Mouse (Mus musculus): ENCODE data around the gene Malrd1. TPM values are rescaled to one million over a fixed set of nuclear protein-coding genes. Genes with fewer than 3 reads are reported as not detected.

The Malrd1 gene
- 0.12 and 0.22 TPM in 2 replicates for polyA plus RNA-seq (2012; rRNA removed)

GRCm38 (mm10) chr2:15526241-15526924, at the start of gene Malrd1:
Gene Malrd1 (plus strand): TSS chr2:15526479.
- no peaks in the 10 kb centered on the region for H3K4me1 ChIP-seq (ENCODE audit: control insufficient read depth, insufficient read depth, low read length)
- no peaks in the 10 kb centered on the region for H3K36me3 ChIP-seq (ENCODE audit: control insufficient read depth, insufficient read depth, low read length)
- H3K27me3 ChIP-seq (ENCODE audit: control insufficient read depth, insufficient read depth, low read length): no peaks in the 10 kb centered on the region
- no peak within 1 kb of the TSS for H3K4me3 ChIP-seq (ENCODE audit: control insufficient read depth, low read depth, low read length)
- no peak within 1 kb of the TSS for H3K27ac ChIP-seq (ENCODE audit: control insufficient read depth, insufficient read depth, low read depth, low read length)
- TF ChIP-seq POLR2A (IDR thresholded peaks at IDR 0.05; ENCODE audit: control insufficient read depth, low read depth, low read length): no peak
- TF ChIP-seq CTCF (IDR thresholded peaks at IDR 0.05; ENCODE audit: control insufficient read depth, insufficient read depth, insufficient replicate concordance, low read depth, low read length): no peak

- H3K27me3 ChIP-seq (ENCODE audit: control insufficient read depth, insufficient read depth, low read length): no peaks in the 10 kb centered on the region
- H3K36me3 ChIP-seq (ENCODE audit: control insufficient read depth, insufficient read depth, low read length): no peaks in the 10 kb centered on the region
- no peak for TF ChIP-seq CTCF (IDR thresholded peaks at IDR 0.05; ENCODE audit: control insufficient read depth, insufficient read depth, insufficient replicate concordance, low read depth, low read length)
- no peak for TF ChIP-seq POLR2A (IDR thresholded peaks at IDR 0.05; ENCODE audit: control insufficient read depth, low read depth, low read length)
- no peak overlapping the region for H3K27ac ChIP-seq (ENCODE audit: control insufficient read depth, insufficient read depth, low read depth, low read length)
- H3K4me3 ChIP-seq (ENCODE audit: control insufficient read depth, low read depth, low read length): no peak overlapping the region
- H3K4me1 ChIP-seq (ENCODE audit: control insufficient read depth, insufficient read depth, low read length): no peaks in the 10 kb centered on the region
These were observed 12.4 kb downstream of the Malrd1 start for GRCm38 (mm10) chr2:15538643-15539042.

GRCm38 (mm10) chr2:15613327-15613948, 87.2 kb downstream of the Malrd1 start:
- Histone ChIP-seq H3K27me3 (ENCODE audit: control insufficient read depth, insufficient read depth, low read length) (no peaks in the 10 kb centered on the region), H3K36me3 (ENCODE audit: control insufficient read depth, insufficient read depth, low read length) (no peaks in the 10 kb centered on the region), H3K27ac (ENCODE audit: control insufficient read depth, insufficient read depth, low read depth, low read length) (no peak overlapping the region), H3K4me3 (ENCODE audit: control insufficient read depth, low read depth, low read length) (no peak overlapping the region), H3K4me1 (ENCODE audit: control insufficient read depth, insufficient read depth, low read length) (no peaks in the 10 kb centered on the region)
- TF ChIP-seq POLR2A (IDR thresholded peaks at IDR 0.05; ENCODE audit: control insufficient read depth, low read depth, low read length) (no peak), CTCF (IDR thresholded peaks at IDR 0.05; ENCODE audit: control insufficient read depth, insufficient read depth, insufficient replicate concordance, low read depth, low read length) (no peak)

- no peaks in the 10 kb centered on the region for H3K27me3 ChIP-seq (ENCODE audit: control insufficient read depth, insufficient read depth, low read length)
- H3K4me3 ChIP-seq (ENCODE audit: control insufficient read depth, low read depth, low read length): no peak overlapping the region
- no peak for TF ChIP-seq CTCF (IDR thresholded peaks at IDR 0.05; ENCODE audit: control insufficient read depth, insufficient read depth, insufficient replicate concordance, low read depth, low read length)
- no peak for TF ChIP-seq POLR2A (IDR thresholded peaks at IDR 0.05; ENCODE audit: control insufficient read depth, low read depth, low read length)
These were observed 87.7 kb downstream of the Malrd1 start for GRCm38 (mm10) chr2:15614026-15614425.

GRCm38 (mm10) chr2:15635761-15636160, 109.5 kb downstream of the Malrd1 start:
- TF ChIP-seq POLR2A (IDR thresholded peaks at IDR 0.05; ENCODE audit: control insufficient read depth, low read depth, low read length): no peak
- TF ChIP-seq CTCF (IDR thresholded peaks at IDR 0.05; ENCODE audit: control insufficient read depth, insufficient read depth, insufficient replicate concordance, low read depth, low read length): no peak
- H3K4me1 ChIP-seq (ENCODE audit: control insufficient read depth, insufficient read depth, low read length): no peaks in the 10 kb centered on the region
- H3K27ac ChIP-seq (ENCODE audit: control insufficient read depth, insufficient read depth, low read depth, low read length): no peak overlapping the region
- no peaks in the 10 kb centered on the region for H3K36me3 ChIP-seq (ENCODE audit: control insufficient read depth, insufficient read depth, low read length)
- H3K27me3 ChIP-seq (ENCODE audit: control insufficient read depth, insufficient read depth, low read length): no peaks in the 10 kb centered on the region
- H3K4me3 ChIP-seq (ENCODE audit: control insufficient read depth, low read depth, low read length): no peak overlapping the region

More at GRCm38 (mm10) chr2:15614026-15614425, 87.7 kb downstream of the Malrd1 start:
- Histone ChIP-seq H3K36me3 (ENCODE audit: control insufficient read depth, insufficient read depth, low read length) (no peaks in the 10 kb centered on the region), H3K4me1 (ENCODE audit: control insufficient read depth, insufficient read depth, low read length) (no peaks in the 10 kb centered on the region), H3K27ac (ENCODE audit: control insufficient read depth, insufficient read depth, low read depth, low read length) (no peak overlapping the region)

DNA sequence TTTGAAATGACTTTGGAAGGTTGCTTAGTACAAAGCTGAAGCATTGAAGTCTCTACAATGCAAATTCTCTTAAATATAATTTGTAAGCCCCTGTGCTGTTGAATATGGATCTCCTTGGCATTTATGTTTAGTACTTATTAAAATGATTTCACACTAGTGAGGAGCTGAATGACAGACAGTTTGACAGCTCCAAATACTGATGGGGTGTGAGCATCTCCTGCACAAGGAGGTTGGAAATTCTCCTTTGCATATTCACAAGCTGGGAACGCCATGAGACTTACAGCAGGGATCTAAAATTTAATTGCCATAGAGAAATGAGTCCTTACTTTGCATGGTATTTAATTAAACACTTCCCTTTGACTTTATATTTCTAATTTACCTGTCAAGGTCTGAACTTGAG, 117.6 kb downstream of the Malrd1 start:
- Histone ChIP-seq H3K4me1 (ENCODE audit: control insufficient read depth, insufficient read depth, low read length) (no peaks in the 10 kb centered on the region), H3K27me3 (ENCODE audit: control insufficient read depth, insufficient read depth, low read length) (no peaks in the 10 kb centered on the region), H3K36me3 (ENCODE audit: control insufficient read depth, insufficient read depth, low read length) (no peaks in the 10 kb centered on the region), H3K27ac (ENCODE audit: control insufficient read depth, insufficient read depth, low read depth, low read length) (no peak overlapping the region), H3K4me3 (ENCODE audit: control insufficient read depth, low read depth, low read length) (no peak overlapping the region)
- TF ChIP-seq POLR2A (IDR thresholded peaks at IDR 0.05; ENCODE audit: control insufficient read depth, low read depth, low read length): no peak
- TF ChIP-seq CTCF (IDR thresholded peaks at IDR 0.05; ENCODE audit: control insufficient read depth, insufficient read depth, insufficient replicate concordance, low read depth, low read length): no peak

- Histone ChIP-seq H3K4me1 (ENCODE audit: control insufficient read depth, insufficient read depth, low read length) (no peaks in the 10 kb centered on the region), H3K36me3 (ENCODE audit: control insufficient read depth, insufficient read depth, low read length) (no peaks in the 10 kb centered on the region), H3K27me3 (ENCODE audit: control insufficient read depth, insufficient read depth, low read length) (no peaks in the 10 kb centered on the region), H3K4me3 (ENCODE audit: control insufficient read depth, low read depth, low read length) (no peak overlapping the region), H3K27ac (ENCODE audit: control insufficient read depth, insufficient read depth, low read depth, low read length) (no peak overlapping the region)
- TF ChIP-seq CTCF (IDR thresholded peaks at IDR 0.05; ENCODE audit: control insufficient read depth, insufficient read depth, insufficient replicate concordance, low read depth, low read length) (no peak), POLR2A (IDR thresholded peaks at IDR 0.05; ENCODE audit: control insufficient read depth, low read depth, low read length) (no peak)
These were observed 130.1 kb downstream of the Malrd1 start for GRCm38 (mm10) chr2:15656388-15656787.

All from testis, adult 2 months (tissue).